Mouse (Mus musculus): ENCODE results near the gene Ehd4.

Gene Ehd4

DNA sequence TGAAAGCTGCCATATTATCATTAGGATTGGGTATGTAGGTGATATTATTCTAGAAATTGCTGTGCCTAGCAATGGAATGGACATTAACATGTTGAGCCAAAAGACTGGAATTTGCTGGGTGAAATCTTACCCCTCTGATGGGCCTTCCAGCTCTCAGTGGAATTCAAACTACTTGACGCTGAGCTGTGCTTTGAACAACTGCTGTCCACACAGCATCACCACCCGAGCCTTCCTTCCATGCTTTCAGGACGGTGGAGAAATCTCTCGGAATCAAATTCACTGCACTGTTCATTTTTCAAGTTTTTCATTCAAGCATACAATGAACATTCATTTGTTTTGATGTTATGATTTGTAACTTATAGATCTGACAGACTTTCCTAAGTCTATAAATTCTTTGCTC lies 10.0 kb downstream of the Ehd4 start:
- DNase-seq (ENCODE audit: low spot score in 2 of 2), result no peak

DNA sequence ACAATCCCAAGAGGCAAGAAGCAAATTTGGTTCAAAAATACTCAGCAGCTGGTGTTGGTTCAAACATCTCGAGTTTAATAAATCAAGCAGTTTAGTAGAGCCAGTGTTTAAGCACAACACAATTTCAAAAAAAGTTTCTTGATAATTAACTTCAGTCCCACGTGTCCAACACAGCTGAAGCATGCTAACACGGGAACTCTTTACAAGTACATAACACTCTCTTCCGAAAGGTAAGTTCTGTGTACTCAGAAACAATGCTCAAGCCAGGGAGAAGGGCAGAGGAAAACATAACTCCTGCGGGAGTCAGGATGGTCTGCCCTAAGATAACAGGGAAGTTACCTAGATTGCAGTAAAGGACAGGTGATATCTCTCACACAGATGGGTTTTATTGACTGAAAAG lies 12.1 kb downstream of the Ehd4 start:
- no peak for DNase-seq (ENCODE audit: low spot score in 2 of 2)

DNA sequence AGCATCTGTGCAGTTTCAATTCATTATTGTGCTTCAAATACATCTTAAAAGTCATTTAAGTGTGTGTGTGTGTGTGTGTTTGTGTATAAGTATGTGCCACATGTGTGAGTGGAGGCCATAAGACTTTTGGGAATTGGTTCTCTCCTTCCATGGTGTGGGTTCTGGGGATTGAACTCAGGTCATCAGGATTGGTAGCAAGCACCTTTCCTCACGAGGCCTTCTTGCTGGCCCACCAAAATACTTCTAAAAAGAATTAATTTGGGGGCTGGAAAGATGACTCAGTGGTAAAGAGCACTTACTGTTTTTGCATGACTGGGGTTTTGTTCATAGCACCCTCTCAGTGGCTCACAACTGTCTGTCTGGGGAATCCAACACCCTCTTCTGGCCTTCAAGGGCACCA lies 12.7 kb downstream of the Ehd4 start:
- no peak for DNase-seq (ENCODE audit: low spot score in 2 of 2)

DNA sequence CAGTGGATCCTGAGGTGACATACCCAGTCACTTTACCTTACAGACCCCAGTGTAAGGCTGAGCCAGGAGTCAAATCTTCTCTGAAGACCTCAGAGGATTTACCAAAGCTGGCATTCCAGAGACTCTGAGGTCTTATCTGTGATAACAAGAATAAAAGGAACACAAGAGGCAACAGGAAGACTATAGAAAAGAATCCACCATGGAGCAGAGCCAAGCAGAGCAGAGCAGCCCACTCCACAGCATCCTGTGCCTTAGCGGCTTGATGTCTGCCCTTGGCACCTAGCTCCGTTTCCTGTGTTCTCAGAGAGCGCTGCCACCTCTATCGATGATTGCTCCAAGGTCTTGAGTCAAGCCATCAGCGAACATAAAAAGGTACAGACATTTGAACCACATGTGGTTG lies 14.1 kb downstream of the Ehd4 start:
- DNase-seq (ENCODE audit: low spot score in 2 of 2), result no peak

DNA sequence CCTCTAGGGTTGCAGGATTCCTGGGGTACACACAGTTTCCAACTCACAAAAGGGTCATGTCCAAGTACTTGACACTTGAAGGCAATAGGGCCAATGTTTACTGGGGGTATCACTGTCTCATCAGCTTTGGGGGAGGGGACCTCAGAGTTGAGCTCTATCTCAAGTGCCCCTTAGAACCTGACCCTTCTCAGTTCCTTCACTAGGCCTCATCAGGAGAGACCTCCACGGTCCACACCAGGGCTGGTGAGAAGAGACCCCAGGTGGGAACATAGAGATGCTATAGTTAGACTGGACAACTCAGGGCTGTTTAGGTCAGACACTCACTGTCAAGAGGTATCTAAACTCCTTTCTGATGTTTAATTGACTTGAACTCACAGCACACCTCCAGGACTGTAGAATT lies 15.3 kb downstream of the Ehd4 start:
- no peak for DNase-seq (ENCODE audit: low spot score in 2 of 2)

DNA sequence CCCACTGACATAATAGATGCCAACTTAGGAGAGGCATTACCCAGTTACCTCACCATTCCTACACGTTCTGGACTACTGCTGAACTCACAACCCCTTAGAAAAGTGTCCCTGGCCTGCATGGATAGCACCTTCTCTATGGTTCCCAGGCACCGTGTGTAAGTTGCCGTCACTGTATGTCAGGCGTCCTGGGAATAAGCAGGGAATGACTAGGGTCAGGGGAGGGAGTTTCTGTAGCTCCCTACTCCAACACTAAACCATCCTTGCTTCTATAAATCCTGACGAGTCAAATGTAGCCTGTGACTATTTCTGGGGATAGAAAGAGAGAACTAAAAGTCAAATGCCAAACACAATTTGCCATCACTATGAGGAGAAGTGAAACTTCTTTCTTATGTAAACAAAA lies 17.1 kb downstream of the Ehd4 start:
- DNase-seq (ENCODE audit: low spot score in 2 of 2), result no peak

DNA sequence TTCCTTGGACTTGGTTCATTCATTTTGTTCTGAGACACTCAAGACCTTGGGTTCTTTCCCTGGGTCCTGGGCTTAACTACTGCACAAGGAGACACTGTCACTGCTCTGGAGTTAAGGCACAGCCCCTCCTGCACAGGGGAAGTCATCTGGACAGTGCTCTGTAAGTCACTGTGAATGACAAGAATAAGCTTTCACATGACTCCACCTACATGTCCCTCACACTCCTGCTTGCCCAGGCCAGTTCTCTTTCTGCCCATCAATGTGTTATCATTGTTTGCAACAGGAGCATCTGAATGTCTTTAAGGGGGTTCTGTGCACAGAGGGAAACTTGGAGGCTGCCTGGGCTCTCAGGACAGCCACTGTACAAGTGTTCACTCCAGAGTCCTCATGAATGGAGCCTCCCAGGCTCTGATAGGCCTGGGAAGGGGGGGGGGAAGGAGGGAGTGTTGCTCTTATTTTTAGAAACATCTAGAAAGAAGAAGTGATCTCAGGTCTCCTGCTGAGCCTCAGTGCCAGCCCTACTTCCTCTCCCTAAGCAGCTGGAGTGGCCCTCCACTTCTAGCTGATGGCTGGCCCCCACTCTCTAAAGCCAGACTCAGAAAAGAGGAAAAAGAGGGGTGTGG lies 19.8 kb downstream of the Ehd4 start:
- DNase-seq (ENCODE audit: low spot score in 2 of 2), result no peak

DNA sequence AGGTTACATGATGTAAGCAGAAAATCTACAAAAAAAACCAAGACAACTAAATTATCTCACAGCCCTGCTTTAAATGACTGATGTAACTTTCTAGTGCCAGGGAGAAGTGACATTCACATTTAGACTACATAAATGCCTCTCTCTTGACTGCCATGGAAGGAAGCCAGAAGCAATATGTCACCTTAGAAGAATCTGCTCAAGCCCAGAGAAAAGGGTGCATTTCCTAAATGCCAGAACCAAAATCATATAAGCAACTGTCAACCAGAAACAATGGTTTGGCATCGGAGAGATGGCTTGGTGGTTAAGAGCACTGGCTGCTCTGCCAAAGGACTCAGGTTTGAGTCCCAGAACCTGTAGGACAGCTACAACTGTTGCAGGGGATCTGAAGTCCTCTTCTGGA lies 22.5 kb downstream of the Ehd4 start:
- no peak for DNase-seq (ENCODE audit: low spot score in 2 of 2)

DNA sequence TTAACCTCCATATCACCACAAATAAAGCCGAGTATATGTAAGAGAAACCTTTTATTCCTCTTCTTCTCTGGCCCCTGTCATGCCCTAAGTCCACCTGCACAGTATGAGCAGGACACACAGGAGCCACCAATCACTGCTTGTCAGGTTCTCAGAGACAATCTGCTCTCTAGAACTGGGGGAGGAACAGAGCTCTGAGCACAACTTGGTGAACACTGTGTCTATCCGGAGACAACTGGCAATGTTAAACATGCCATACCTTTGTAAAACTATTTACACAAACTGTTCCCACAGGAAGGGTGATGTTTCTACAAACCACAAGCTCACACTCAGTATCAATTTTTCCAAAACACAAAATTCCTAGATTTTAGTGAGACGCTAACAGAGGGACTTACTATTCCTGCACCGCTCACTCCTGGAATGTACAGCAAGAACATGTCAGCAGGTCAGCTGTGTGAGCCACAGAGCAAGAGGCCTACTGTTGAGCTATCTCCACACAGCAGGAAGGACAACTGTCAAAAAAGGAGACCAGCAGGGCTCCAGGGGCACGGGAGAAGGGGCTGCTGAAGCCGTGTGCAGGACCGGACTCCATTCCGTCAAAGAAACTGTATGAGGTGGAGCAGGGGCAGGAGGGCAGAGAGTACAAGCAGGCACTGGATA lies 25.0 kb downstream of the Ehd4 start:
- DNase-seq (ENCODE audit: low spot score in 2 of 2), result no peak

DNA sequence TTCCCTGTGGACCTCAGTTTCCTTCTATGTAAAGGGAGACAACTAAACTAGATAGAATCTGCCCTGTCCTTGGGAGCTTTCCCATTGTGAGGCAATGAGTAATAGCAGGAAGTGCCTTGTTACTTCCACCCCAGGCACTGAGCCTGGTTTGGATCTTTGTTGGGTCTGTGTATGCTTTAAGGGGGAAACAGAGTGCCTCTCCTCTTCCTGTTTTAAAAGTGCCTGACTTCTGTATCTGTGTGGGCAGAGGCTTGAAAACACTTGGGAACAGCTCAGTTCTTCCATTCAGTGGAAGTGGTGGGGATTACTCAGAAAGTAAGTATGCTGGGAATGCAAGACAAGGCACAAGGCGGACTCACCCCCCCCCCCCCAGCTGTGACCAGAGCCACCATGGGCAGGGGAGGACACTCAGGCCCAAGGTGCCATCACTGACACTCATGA lies 25.8 kb downstream of the Ehd4 start:
- DNase-seq (ENCODE audit: low spot score in 2 of 2), result no peak

DNA sequence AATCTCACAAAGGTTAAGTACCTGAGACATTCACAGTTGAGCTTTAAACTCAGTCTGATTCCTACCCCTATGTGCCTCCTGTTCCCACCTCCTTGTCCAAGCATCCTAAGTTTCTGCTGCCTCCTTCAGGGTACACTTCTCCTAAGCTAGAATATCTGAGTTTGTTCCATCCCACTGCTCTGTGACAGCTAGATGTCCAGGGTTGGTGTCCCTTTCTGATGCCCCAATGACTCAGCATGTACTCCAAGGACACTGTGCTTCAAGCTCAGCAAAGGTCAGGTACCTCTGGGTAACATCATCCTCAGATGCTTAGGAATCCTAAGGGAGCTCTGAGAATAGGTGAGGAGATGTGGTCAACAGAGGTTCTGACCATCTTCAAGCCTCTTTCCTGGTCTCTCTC lies 26.4 kb downstream of the Ehd4 start:
- no peak for DNase-seq (ENCODE audit: low spot score in 2 of 2)

DNA sequence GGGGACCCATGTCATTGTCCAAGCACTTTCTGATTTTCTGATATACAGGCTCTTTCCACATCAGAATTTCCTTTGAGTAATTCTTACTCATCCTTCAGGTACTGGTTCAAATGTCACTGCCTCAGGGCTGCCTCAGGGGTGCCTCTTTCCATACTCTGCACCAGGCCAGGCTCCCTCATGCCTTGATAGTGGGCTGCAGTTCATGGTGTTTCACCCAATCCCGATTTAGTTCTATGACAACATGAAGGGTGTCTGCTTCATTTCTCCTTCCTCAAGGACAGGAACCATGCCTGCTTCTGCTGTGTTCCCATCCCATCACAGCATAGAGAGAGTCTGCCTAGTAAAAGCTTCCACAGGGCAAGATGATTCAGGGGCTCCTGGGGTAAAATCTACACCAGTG lies 27.5 kb downstream of the Ehd4 start:
- no peak for DNase-seq (ENCODE audit: low spot score in 2 of 2)

DNA sequence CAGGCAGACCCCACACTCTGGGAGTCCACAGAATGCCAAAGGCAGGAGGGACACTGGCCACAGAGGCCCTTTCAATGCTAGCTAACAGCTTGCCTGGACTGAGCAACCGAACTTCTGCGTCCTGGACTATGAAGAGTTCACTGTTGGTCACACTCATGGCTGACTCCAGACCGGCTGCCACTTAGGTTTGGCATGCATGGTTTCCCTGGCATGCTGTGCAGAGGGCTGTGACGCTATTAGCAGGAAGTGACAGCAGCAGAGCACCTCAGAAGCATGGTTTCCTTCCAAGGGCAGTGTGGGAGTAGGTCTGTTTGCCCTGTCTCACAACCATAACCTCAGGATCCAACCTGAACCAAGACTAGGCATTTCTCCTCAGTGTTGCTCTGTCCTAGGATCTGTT lies 28.0 kb downstream of the Ehd4 start:
- no peak for DNase-seq (ENCODE audit: low spot score in 2 of 2)

DNA sequence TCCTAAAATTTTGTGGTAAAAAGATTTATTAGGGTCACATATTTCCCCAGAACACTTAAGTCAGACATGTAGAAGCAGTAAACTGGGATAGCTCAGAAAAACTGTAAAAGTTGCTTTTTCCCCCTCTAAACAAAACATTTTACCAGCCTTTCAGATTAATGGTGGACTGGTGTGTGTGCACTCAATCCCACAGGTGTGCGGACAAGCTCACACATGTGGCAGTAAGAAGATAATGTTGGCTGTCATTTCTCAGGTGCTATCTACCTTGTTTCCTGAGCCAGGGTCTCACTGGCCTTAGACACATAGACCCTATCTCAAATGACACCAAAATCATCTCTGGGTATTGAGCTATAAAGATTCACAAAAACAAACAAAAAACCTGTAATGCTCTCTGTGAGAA lies 28.9 kb downstream of the Ehd4 start:
- DNase-seq (ENCODE audit: low spot score in 2 of 2), result no peak

DNA sequence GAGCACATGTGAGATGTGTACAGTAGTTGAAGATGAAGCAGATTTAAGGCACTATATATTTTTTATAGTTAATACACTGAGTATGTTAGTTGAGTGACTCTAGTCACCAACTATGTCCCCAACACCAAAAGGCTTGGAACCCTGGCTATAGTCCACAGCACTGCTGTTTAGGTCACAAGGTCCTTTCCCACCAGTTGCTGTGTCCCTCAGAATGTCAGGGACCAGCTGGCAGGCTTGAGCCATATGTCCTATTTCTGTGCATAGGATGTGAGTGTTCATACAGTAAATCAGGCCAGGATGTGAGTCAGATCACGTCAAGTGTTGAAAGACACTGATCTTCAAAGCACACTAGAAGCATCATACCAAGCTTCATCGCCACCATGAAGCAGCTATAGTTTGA lies 29.5 kb downstream of the Ehd4 start:
- DNase-seq (ENCODE audit: low spot score in 2 of 2), result no peak

DNA sequence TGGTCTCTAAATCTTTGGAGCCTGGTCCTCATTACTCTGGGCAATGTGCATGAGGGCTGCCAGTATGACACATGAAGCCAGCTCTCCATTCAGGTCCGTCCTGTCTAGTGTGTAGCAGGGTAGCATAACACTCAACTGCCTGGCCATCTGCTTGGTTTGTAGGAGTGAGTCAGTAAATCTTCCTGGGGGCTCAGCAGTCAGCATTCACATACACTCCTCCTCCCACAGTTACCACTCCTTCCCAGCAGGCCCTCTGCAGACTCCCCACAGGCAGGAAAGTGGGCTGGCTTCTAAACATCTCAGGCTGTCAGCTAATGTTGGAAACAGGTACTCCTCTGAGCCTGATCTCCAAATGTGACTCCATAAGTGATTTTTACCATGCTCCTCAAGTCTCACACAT lies 30.3 kb downstream of the Ehd4 start:
- no peak for DNase-seq (ENCODE audit: low spot score in 2 of 2)

DNA sequence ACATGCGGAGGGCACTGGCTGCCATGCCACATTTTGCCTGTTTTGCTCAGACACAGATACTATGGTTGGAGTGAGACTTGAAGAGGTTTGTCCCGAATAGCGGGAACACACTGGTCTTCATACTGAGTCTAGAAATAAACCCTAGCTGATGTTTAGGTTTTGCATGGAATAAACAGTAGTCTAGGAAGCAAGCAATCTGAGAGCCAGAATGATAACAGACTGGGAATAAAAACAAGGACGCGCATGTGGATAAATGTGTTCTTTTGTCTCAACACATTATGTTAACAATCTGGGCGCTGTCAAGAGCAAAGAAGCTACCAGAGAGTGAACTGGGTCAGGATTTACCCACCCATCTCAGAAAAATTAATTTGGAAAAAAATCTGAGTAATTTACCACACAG lies 31.4 kb downstream of the Ehd4 start:
- no peak for DNase-seq (ENCODE audit: low spot score in 2 of 2)

DNA sequence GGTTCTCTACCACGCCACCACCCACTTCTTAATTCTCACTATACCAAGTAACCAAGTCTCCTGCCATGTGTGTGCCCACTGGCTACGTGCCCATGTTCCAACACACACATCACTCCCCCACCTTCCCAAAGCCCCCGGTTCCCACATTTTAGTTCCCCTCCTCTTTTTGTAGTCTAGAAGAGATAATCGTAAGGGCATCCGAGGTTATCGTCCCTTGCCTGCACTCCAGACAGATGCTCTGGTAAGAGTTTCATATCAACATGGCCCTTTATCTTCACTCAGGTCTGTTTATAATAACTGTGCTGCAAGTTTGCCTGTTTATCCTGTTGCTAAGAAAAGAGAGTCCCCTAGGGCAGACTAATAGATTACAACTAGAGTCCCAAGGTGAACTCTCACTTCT lies 37.1 kb downstream of the Ehd4 start:
- no peak for DNase-seq (ENCODE audit: low spot score in 2 of 2)

DNA sequence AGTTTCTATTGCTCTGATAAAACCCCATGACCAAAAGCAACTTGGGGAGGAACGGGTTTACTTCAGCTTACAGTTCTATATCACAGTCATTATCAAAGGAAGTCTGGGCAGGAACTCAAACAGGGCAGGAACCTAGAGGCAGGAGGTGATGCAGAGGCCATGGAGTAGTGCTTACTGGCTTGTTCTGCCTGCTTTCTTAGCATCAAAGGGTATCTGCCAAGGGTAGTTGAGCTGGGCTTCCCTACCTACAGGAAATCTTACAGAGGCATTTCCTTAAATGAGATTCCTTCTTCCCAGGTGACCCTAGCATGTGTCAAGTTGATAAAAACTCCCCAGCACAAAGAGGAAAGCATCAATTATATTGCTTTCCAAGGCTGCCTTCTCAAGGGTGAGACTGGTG lies 38.0 kb downstream of the Ehd4 start:
- no peak for DNase-seq (ENCODE audit: low spot score in 2 of 2)

DNA sequence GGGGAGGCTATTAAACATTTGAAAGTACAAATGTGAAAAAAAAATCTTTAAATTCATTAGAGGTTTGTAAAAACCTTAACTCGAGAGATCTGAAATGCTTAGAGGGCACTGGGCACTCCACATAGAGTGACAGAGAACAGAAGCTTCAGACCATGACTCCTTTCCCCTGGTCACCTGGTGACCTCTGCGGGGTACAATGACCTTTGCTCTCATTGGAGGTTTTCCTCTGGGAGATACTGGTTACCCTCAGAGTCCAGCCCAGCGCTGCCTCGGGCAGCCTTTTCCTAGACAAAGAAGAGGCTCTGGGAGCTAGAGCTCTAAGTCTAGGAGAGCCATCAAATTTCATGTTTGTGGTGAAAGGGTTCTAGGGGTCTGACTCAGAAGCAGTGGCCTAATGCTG lies 39.4 kb downstream of the Ehd4 start:
- no peak for DNase-seq (ENCODE audit: low spot score in 2 of 2)

DNA sequence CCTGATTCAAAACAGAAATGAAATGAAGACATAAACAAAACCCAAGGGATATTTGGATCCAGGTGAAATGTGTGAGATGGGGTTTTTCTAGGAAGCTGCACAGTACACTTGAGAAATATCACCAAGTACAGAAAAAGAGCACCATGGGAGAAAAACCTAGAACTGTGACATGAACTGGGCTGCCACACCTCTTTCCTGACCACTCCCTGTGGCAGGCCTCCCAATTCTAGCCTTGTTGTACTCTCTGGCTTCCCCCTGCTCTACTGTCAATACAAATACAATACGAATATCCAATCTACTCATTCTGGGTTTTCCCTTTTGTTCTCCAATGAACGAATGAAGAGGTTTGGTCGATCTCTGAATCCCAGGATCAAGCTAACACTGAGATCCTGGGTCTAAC lies 40.4 kb downstream of the Ehd4 start:
- DNase-seq (ENCODE audit: low spot score in 2 of 2), result no peak

DNA sequence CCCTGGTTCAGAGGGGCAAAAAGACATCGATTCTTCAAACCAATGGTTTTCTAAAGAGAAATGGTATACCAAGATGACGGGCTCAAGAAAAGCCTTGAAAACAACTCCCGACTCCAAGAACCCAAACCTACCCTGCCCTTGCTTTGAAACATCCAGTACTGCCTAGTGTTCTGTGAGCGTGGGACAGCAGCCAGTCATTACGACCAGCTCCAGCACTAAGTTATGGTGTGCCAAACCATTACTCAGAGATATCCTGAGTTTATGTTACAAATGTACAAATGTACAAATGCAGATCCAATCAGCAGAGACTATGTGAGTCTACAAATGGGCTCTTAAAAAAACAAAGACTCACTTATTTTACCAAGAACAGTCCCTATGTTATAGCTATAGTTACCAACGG lies 40.9 kb downstream of the Ehd4 start:
- no peak for DNase-seq (ENCODE audit: low spot score in 2 of 2)

DNA sequence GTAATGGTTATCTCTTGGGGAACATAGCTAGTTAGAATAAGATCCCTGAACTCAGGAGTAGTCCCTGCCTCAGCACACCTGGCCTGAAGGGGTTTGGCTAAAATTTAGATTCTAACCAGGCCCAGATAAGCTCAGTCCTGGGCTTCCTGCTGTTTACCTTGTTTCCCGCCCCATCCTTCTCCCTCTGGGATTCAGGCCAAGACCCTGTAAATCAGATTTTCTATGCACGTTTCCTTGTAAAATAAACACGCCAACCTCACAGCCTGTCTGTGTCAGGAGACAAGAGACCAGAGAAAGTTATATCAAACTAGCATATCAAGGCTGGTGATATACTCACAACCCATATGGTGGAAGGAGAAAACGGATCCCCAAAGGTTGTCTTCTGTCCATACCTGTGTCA lies 42.8 kb downstream of the Ehd4 start:
- no peak for DNase-seq (ENCODE audit: low spot score in 2 of 2)

DNA sequence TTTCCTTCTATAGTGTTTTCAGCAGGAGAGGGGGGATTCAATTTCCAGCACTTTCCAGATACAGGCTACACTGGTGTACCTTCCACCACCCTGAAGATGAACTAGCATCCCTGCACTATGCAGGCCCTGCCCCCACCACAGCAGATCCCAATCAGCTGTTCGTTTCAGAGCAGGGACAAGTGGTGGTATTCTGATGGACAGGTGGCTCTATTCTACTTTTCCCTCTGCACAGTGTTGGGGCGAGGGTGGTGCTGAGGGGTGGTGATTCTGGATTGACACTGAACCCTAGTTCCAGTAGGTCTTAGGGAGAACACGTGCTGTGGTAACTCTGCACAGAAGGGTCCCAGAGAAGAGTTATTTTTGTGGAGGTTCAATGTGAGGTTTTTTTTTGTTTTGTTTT lies 43.2 kb downstream of the Ehd4 start:
- no peak for DNase-seq (ENCODE audit: low spot score in 2 of 2)

All from urinary bladder, adult 18-20 months (tissue).